Mouse (Mus musculus) ES-Bruce4 (cell line): Measurements from ENCODE around the gene 5730480H06Rik.

ENCODE experiments used
- CTCF ChIP-seq: IDR thresholded peaks from one replicate; pipeline ENCODE4 v1.8.1; 2011; ENCODE audit warnings: low read depth, low read length
- EP300 ChIP-seq: IDR thresholded peaks from 2 replicates; pipeline ENCODE4 v1.6.1; 2011; ENCODE audit warnings: low read depth, low read length; ENCODE audit not compliant: insufficient read depth
- POLR2A ChIP-seq: IDR thresholded peaks from one replicate; pipeline ENCODE4 v1.8.1; 2011; ENCODE audit warnings: low read length; ENCODE audit not compliant: insufficient read depth

DNA sequence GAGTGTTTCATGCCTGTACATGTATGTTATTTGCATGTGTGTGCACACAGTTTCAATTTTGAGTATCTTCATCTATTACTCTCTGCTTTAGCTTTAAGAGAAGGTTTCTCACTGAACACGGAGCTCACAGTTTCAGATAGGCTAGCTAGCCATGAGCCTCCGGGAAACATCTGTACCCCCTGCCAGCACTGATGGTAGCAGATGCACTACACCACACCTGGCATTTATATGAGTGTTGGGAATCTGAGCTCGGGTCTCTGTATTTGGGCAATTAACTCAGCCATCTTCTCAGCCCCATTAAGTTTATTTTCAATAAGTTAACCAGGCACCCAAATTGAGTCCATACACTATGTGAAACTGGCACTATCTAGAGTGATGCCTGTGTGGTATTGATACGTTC is 83.7 kb downstream of the 5730480H06Rik start:
- TF ChIP-seq EP300 (no peak), CTCF (no peak), POLR2A (no peak)
